Mouse (Mus musculus): ENCODE data around the gene Depdc1b. TPM values are rescaled to one million over a fixed set of nuclear protein-coding genes. Genes with fewer than 3 reads are reported as not detected.

Depdc1b gene
- polyA plus RNA-seq, 1 experiment: 1.7 TPM

GRCm38 (mm10) chr13:108449116-108450097 lies 133.3 kb downstream of the Depdc1b start, which contains the start of gene Pde4d:
Pde4d (plus strand) TSS chr13:108449948.
- Histone ChIP-seq H3K27ac (ENCODE audit: insufficient read depth, low read length) (no peak within 1 kb of the TSS), H3K4me1 (ENCODE audit: control insufficient read depth, insufficient read depth, insufficient read length) (no peaks in the 10 kb centered on the region), H3K36me3 (ENCODE audit: control insufficient read depth, insufficient read depth, low read length) (no peaks in the 10 kb centered on the region), H3K4me3 (ENCODE audit: extremely low read depth, insufficient read depth, insufficient read length) (no peak within 1 kb of the TSS), H3K27me3 (ENCODE audit: control insufficient read depth, insufficient read depth, low read length) (no peaks in the 10 kb centered on the region)
- no peak for DNase-seq (ENCODE audit: low read depth in 1 of 2, low spot score in 2 of 2)
- 48% methylated on average over 10 of the region's 10 CpGs for WGBS
- TF ChIP-seq POLR2A (IDR thresholded peaks at IDR 0.05; ENCODE audit: low read depth, low read length) (no peak), CTCF (IDR thresholded peaks at IDR 0.05; ENCODE audit: extremely low read depth, insufficient read depth, insufficient read length, insufficient replicate concordance) (no peak)

DNA sequence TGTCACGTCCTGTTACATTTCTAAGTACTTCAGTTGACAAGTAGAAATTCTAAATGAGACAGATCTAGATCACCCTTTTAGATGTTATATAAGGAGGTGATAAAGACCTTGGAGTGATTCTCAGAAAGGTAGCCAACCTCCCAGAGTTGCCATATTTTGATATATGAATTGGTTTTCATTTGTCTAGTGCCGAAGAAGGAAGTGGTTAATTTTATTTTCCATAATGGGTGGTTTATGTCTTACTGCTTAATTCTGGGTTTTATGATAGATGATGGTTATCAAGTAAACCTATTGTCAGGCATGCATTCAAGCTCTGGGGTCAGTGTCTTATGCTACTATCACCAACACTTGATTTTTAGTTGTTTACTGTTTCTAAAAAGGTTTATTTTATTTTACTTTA lies 135.0 kb downstream of the Depdc1b start:
- 37% methylated on average over 2 of the region's 2 CpGs for WGBS
- DNase-seq (ENCODE audit: low read depth in 1 of 2, low spot score in 2 of 2): no peak
- no peak for TF ChIP-seq POLR2A (IDR thresholded peaks at IDR 0.05; ENCODE audit: low read depth, low read length)
- TF ChIP-seq CTCF (IDR thresholded peaks at IDR 0.05; ENCODE audit: extremely low read depth, insufficient read depth, insufficient read length, insufficient replicate concordance): no peak
- Histone ChIP-seq H3K4me1 (ENCODE audit: control insufficient read depth, insufficient read depth, insufficient read length) (no peaks in the 10 kb centered on the region), H3K27me3 (ENCODE audit: control insufficient read depth, insufficient read depth, low read length) (no peaks in the 10 kb centered on the region), H3K4me3 (ENCODE audit: extremely low read depth, insufficient read depth, insufficient read length) (no peak overlapping the region), H3K36me3 (ENCODE audit: control insufficient read depth, insufficient read depth, low read length) (no peaks in the 10 kb centered on the region), H3K27ac (ENCODE audit: insufficient read depth, low read length) (no peak overlapping the region)

- Histone ChIP-seq H3K4me1 (ENCODE audit: control insufficient read depth, insufficient read depth, insufficient read length) (no peaks in the 10 kb centered on the region), H3K36me3 (ENCODE audit: control insufficient read depth, insufficient read depth, low read length) (no peaks in the 10 kb centered on the region), H3K27me3 (ENCODE audit: control insufficient read depth, insufficient read depth, low read length) (no peaks in the 10 kb centered on the region), H3K4me3 (ENCODE audit: extremely low read depth, insufficient read depth, insufficient read length) (no peak overlapping the region), H3K27ac (ENCODE audit: insufficient read depth, low read length) (no peak overlapping the region)
- WGBS: 33% methylated on average over 6 of the region's 6 CpGs
- DNase-seq (ENCODE audit: low read depth in 1 of 2, low spot score in 2 of 2): no peak
- TF ChIP-seq POLR2A (IDR thresholded peaks at IDR 0.05; ENCODE audit: low read depth, low read length) (no peak), CTCF (IDR thresholded peaks at IDR 0.05; ENCODE audit: extremely low read depth, insufficient read depth, insufficient read length, insufficient replicate concordance) (no peak)
These were observed 137.2 kb downstream of the Depdc1b start for GRCm38 (mm10) chr13:108453064-108453919.

Other genes with a start within 250 kb of the Depdc1b start
- gene Ndufaf2, start 157.7 kb upstream of the Depdc1b start, polyA plus RNA-seq (2012; rRNA removed): 1.4 and 2.0 TPM in 2 replicates
- 5.2 and 5.7 TPM in 2 replicates for gene Ercc8, start 157.6 kb upstream of the Depdc1b start, polyA plus RNA-seq (2012; rRNA removed)
- 0.29 and 0.37 TPM in 2 replicates for gene Elovl7, start 101.9 kb upstream of the Depdc1b start, polyA plus RNA-seq (2012; rRNA removed)
- gene Pde4d, start 133.6 kb downstream of the Depdc1b start, polyA plus RNA-seq (2012; rRNA removed): 4.8 and 5.7 TPM in 2 replicates

All from spleen, adult 2 months (tissue).